Mouse (Mus musculus) CH12.LX (cell line): Measurements from ENCODE around the gene Rnf5. TPM values are rescaled to one million over a fixed set of nuclear protein-coding genes. Genes with fewer than 3 reads are reported as not detected.

Experiments
- DNase-seq: peaks from one replicate; pipeline ENCODE4 v3.0.0-alpha.2; 2013; ENCODE audit errors: extremely low read depth
- H3K27ac ChIP-seq: 2 replicates; pipeline ENCODE4 v1.5.1; 2012; ENCODE audit warnings: low read depth, mild to moderate bottlenecking, control low read depth, moderate library complexity; ENCODE audit not compliant: insufficient read depth
- H3K27me3 ChIP-seq: replicated peaks from 2 replicates; pipeline ENCODE3; 2012; ENCODE audit warnings: inconsistent platforms
- H3K36me3 ChIP-seq, 2 experiments: replicated peaks in 1 of 2; 2 replicates each; pipeline versions ENCODE3 to v1.6.1; 2012; ENCODE audit warnings: inconsistent platforms in 1 of 2, low read length in 1 of 2, mild to moderate bottlenecking in 1 of 2, mixed read lengths in 1 of 2, moderate library complexity in 1 of 2; ENCODE audit not compliant: control insufficient read depth in 1 of 2, insufficient read depth in 1 of 2
- H3K4me1 ChIP-seq, 2 experiments: 2 replicates each; pipeline ENCODE4 v1.6.1; 2012; ENCODE audit warnings: inconsistent platforms in 1 of 2, moderate library complexity in 1 of 2; ENCODE audit not compliant: insufficient read depth in 2 of 2, control insufficient read depth in 1 of 2
- H3K4me2 ChIP-seq: 2 replicates; pipeline ENCODE4 v1.6.1; 2012; ENCODE audit warnings: low read depth, mild to moderate bottlenecking, control low read depth; ENCODE audit not compliant: poor library complexity, insufficient read depth, severe bottlenecking
- H3K4me3 ChIP-seq, 3 experiments: fragments of 150-350 bp in 1 of 3; sonication (generic) in 1 of 3; replicated peaks in 1 of 3; 2 replicates each; pipeline versions ENCODE3 to v1.5.1; 2011 to 2012; ENCODE audit warnings: low read depth in 2 of 3, low read length in 2 of 3, mild to moderate bottlenecking in 2 of 3, moderate library complexity in 2 of 3, control low read depth in 1 of 3, improper control_type of control experiment in 1 of 3, inconsistent platforms in 1 of 3, mixed read lengths in 1 of 3; ENCODE audit not compliant: poor library complexity in 1 of 3
- H3K79me2 ChIP-seq: replicated peaks from 2 replicates; pipeline ENCODE4 v1.6.1; 2012; ENCODE audit warnings: mild to moderate bottlenecking, moderate library complexity; ENCODE audit not compliant: control insufficient read depth, poor library complexity, insufficient read depth, severe bottlenecking; ENCODE audit errors: extremely low read depth
- H3K9ac ChIP-seq: 2 replicates; pipeline ENCODE4 v1.6.1; 2012; ENCODE audit warnings: low read depth, mild to moderate bottlenecking, control low read depth, moderate library complexity; ENCODE audit not compliant: insufficient read depth
- H3K9me3 ChIP-seq: replicated peaks from 2 replicates; pipeline ENCODE3; 2012; ENCODE audit warnings: low read length, inconsistent platforms, mixed read lengths
- CHD1 ChIP-seq: IDR thresholded peaks from 2 replicates; pipeline ENCODE4 v1.6.1; 2012; ENCODE audit warnings: low read depth, low read length, improper control_type of control experiment, inconsistent platforms
- CHD2 ChIP-seq: IDR thresholded peaks from 2 replicates; pipeline ENCODE4 v1.6.1; 2011; ENCODE audit warnings: low read length, improper control_type of control experiment
- EP300 ChIP-seq: IDR thresholded peaks from 2 replicates; pipeline ENCODE4 v1.6.1; 2011; ENCODE audit warnings: low read length, improper control_type of control experiment
- ETS1 ChIP-seq: conservative IDR thresholded peaks from 2 replicates; pipeline ENCODE4 v1.6.1; 2012; ENCODE audit warnings: low read depth, mild to moderate bottlenecking, inconsistent platforms, low read length, improper control_type of control experiment, moderate library complexity
- GABPA ChIP-seq: IDR thresholded peaks from 2 replicates; pipeline ENCODE4 v1.6.1; 2012; ENCODE audit warnings: low read depth, low read length, improper control_type of control experiment, inconsistent platforms; ENCODE audit not compliant: insufficient replicate concordance
- IRF4 ChIP-seq: IDR thresholded peaks from 2 replicates; pipeline ENCODE4 v1.6.1; 2014; ENCODE audit warnings: low read depth, mild to moderate bottlenecking, inconsistent platforms, low read length, improper control_type of control experiment
- JUN ChIP-seq: IDR thresholded peaks from 2 replicates; pipeline ENCODE4 v1.6.1; 2011; ENCODE audit warnings: low read depth, mild to moderate bottlenecking, low read length, improper control_type of control experiment, moderate library complexity; ENCODE audit not compliant: insufficient read depth
- KAT2A ChIP-seq: IDR thresholded peaks from 2 replicates; pipeline ENCODE4 v1.6.1; 2012; ENCODE audit warnings: low read length, improper control_type of control experiment, inconsistent platforms; ENCODE audit not compliant: insufficient replicate concordance
- MEF2A ChIP-seq: IDR thresholded peaks from 2 replicates; pipeline ENCODE4 v1.6.1; 2014; ENCODE audit warnings: low read depth, mild to moderate bottlenecking, inconsistent platforms, low read length, improper control_type of control experiment, borderline replicate concordance
- MXI1 ChIP-seq: IDR thresholded peaks from 2 replicates; pipeline ENCODE4 v1.6.1; 2011; ENCODE audit warnings: mild to moderate bottlenecking, low read depth, low read length, improper control_type of control experiment
- MYC ChIP-seq: IDR thresholded peaks from 2 replicates; pipeline ENCODE4 v1.6.1; 2011; ENCODE audit warnings: low read depth, mild to moderate bottlenecking, improper control_type of control experiment, low read length
- NELFE ChIP-seq: IDR thresholded peaks from 2 replicates; pipeline ENCODE4 v1.6.1; 2011; ENCODE audit warnings: low read depth, low read length, improper control_type of control experiment
- NRF1 ChIP-seq: IDR thresholded peaks from 2 replicates; pipeline ENCODE4 v1.6.1; 2014; ENCODE audit warnings: low read depth, mild to moderate bottlenecking, inconsistent platforms, low read length, improper control_type of control experiment, moderate library complexity
- PAX5 ChIP-seq: IDR thresholded peaks from 2 replicates; pipeline ENCODE4 v1.6.1; 2012; ENCODE audit warnings: low read length, inconsistent platforms, mixed read lengths
- POLR2A ChIP-seq: IDR thresholded peaks from 2 replicates; pipeline ENCODE4 v1.6.1; 2011; ENCODE audit warnings: low read depth, mild to moderate bottlenecking, improper control_type of control experiment, low read length
- POLR2AphosphoS2 ChIP-seq: IDR thresholded peaks from 2 replicates; pipeline ENCODE4 v1.6.1; 2011; ENCODE audit warnings: low read depth, low read length, improper control_type of control experiment
- RAD21 ChIP-seq: IDR thresholded peaks from 2 replicates; pipeline ENCODE4 v1.6.1; 2011; ENCODE audit warnings: low read depth, mild to moderate bottlenecking, low read length, improper control_type of control experiment, moderate library complexity
- SIN3A ChIP-seq: IDR thresholded peaks from 2 replicates; pipeline ENCODE4 v1.6.1; 2012; ENCODE audit warnings: low read length, improper control_type of control experiment, inconsistent platforms
- SMC3 ChIP-seq: IDR thresholded peaks from 2 replicates; pipeline ENCODE4 v1.6.1; 2011; ENCODE audit warnings: low read depth, low read length, improper control_type of control experiment
- TBP ChIP-seq: conservative IDR thresholded peaks from 2 replicates; pipeline ENCODE4 v1.6.1; 2011; ENCODE audit warnings: low read depth, low read length, improper control_type of control experiment
- TCF12 ChIP-seq: IDR thresholded peaks from 2 replicates; pipeline ENCODE4 v1.6.1; 2014; ENCODE audit warnings: low read depth, mild to moderate bottlenecking, inconsistent platforms, low read length, improper control_type of control experiment
- UBTF ChIP-seq: IDR thresholded peaks from 2 replicates; pipeline ENCODE4 v1.6.1; 2012; ENCODE audit warnings: low read depth, mild to moderate bottlenecking, inconsistent platforms, low read length, improper control_type of control experiment, moderate library complexity
- USF1 ChIP-seq: IDR thresholded peaks from 2 replicates; pipeline ENCODE4 v1.6.1; 2014; ENCODE audit warnings: low read depth, mild to moderate bottlenecking, inconsistent platforms, low read length, improper control_type of control experiment
- USF2 ChIP-seq: conservative IDR thresholded peaks from 2 replicates; pipeline ENCODE4 v1.6.1; 2011; ENCODE audit warnings: low read depth, low read length, improper control_type of control experiment
- ZC3H11A ChIP-seq: IDR thresholded peaks from 2 replicates; pipeline ENCODE4 v1.6.1; 2012; ENCODE audit warnings: low read depth, mild to moderate bottlenecking, inconsistent platforms, low read length, improper control_type of control experiment
- ZMIZ1 ChIP-seq: IDR thresholded peaks from 2 replicates; pipeline ENCODE4 v1.6.1; 2012; ENCODE audit warnings: low read depth, mild to moderate bottlenecking, inconsistent platforms, low read length, improper control_type of control experiment
- dilution Hi-C: fragments of 300-500 bp; cut with MboI; formaldehyde crosslinking; loops from 2 replicates; pipeline ENCODE4 v1.14.3; 2020; ENCODE audit warnings: low sequenced_read_pairs; ENCODE audit not compliant: extremely low pct_unique_long_range_greater_than_20kb, extremely low pct_ligation_motif_present
- in situ Hi-C: fragments of 300-500 bp; cut with MboI; formaldehyde crosslinking; loops from 3 replicates; pipeline ENCODE4 v1.14.3; 2019; ENCODE audit warnings: low sequenced_read_pairs, low pct_ligation_motif_present, low pct_unique_long_range_greater_than_20kb, mixed read lengths
- polyA plus RNA-seq: library from polyadenylated mRNA; unstranded; fragments of >175 nt; gene quantifications from 2 replicates; pipeline ENCODE4 v1.2.1, GENCODE M21; 2012; ENCODE audit warnings: low read depth; ENCODE audit not compliant: insufficient read length
- total RNA-seq, 2 experiments: library from RNA; depleted of rRNA; stranded (reverse); fragments of 300-350 nt in 1 of 2; fragments of >200 nt in 1 of 2; gene quantifications; 2 replicates each; pipeline ENCODE4 v1.2.3; 2012 to 2014

Gene Rnf5
- total and polyA plus RNA-seq, 3 experiments = 8.4 to 35.1 (median 20.6) TPM

DNA sequence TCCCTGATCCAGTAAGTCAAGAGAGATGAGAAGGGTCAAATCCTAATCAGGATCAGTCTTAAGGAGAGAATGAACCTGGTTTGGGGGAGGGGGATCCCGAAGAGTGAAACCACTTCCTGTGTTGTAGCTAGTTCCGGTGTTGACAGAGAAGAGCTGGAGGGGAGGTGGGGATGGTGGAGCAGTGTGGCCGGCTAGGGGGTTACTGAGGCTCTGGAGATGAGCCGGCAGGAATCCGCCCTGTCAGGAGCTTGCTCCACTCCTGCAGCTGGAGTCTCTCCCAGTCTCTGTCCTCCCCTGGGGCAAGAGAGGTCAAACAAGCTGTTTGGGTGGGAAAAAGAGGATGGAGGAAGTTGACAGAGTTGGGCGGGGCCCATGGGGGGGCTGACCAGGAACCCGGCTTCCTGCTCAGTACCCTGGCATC, 13.8 kb downstream of the Rnf5 start, which contains the start of gene Gpsm3 (continued):
- TF ChIP-seq MEF2A (no peak), SMC3 (no peak), ZC3H11A (no peak), EP300 (no peak), JUN (no peak), SIN3A (peak; percentile 92; the same call in 1 of the 2 replicates), ETS1 (peak; percentile 24; the same call in 1 of the 2 replicates), TBP (0 out of 2 replicates have a peak, but pooled peaks have one; percentile 33), GABPA (no peak), RAD21 (no peak), IRF4 (peak; percentile 49; the same call in 1 of the 2 replicates), NRF1 (no peak), USF1 (no peak), POLR2A (peak; percentile 65)

DNA sequence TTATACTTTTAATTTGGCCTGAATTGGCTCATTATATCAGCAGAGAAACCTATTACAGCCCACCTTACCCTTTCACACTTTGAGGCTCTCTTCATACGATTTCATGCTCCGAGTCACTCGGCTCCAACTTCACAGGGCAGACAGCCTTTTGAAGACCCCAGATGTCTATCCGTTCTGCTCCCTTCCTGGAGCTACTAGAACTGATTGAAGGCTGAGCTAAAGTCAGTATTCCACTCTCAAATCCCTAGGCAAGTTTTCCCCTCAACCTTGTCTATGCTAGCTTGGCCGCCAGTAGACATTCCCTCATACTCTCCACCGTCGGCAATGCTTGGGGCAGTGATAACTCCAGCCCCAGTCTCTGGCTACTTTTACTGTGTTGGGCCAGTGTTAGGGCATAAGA, 14.3 kb downstream of the Rnf5 start:
- in situ Hi-C loops (no loop called here), dilution Hi-C loops (no loop called here)
- Histone ChIP-seq H3K27me3 (no peaks in the 10 kb centered on the region), H3K4me3 (peak overlapping the region; percentile 51 to 88 (median 82)), H3K79me2 (no peaks in the 10 kb centered on the region; the same call in 1 of the 2 replicates), H3K9me3 (no peaks in the 10 kb centered on the region), H3K4me2 (peak overlapping the region; percentile 73), H3K36me3 (peaks cover 5 to 10% of the 10 kb centered on the region in 2 experiments), H3K4me1 (peaks cover 8 to 44% of the 10 kb centered on the region in 2 experiments; a peak in 2 of 4 replicates), H3K27ac (peak overlapping the region; percentile 7; the same call in 1 of the 2 replicates), H3K9ac (peak overlapping the region; percentile 67)
- no peak for TF ChIP-seq TCF12
- no peak for TF ChIP-seq ZC3H11A
- TF ChIP-seq PAX5 = no peak
- no peak for TF ChIP-seq CHD1
- no peak for TF ChIP-seq POLR2AphosphoS2
- no peak for TF ChIP-seq MYC
- TF ChIP-seq KAT2A = no peak
- no peak for TF ChIP-seq UBTF
- no peak for TF ChIP-seq JUN
- no peak for TF ChIP-seq EP300
- TF ChIP-seq RAD21 = no peak
- TF ChIP-seq ZMIZ1 = no peak
- no peak for TF ChIP-seq IRF4
- no peak for TF ChIP-seq USF2
- TF ChIP-seq MXI1 = no peak
- TF ChIP-seq NELFE = no peak; the same call in 1 of the 2 replicates
- no peak for TF ChIP-seq CHD2
- DNase-seq = no peak
